Mouse (Mus musculus) gastrocnemius, postnatal 14 days (tissue): ENCODE results near the gene Ube2s. TPM values are rescaled to one million over a fixed set of nuclear protein-coding genes. Genes with fewer than 3 reads are reported as not detected.

Experiments
- DNase-seq: peaks from one replicate; pipeline ENCODE4 v3.0.0; 2021; ENCODE audit warnings: mixed read lengths
- intact Hi-C: fragments of 180-260 bp; cut with DNase I; formaldehyde crosslinking; loops from one replicate; pipeline ENCODE4 v1.15.1; 2025; ENCODE audit warnings: low total_unique reads
- total RNA-seq, 2 experiments: library from RNA; stranded (reverse); gene quantifications; 2 replicates each; pipeline ENCODE4 v1.2.3; 2021

Ube2s gene
- total RNA-seq, 2 experiments from 2014 or later: 79.5 to 80.4 TPM

GRCm38 (mm10) chr7:4744886-4745285, 67.5 kb downstream of the Ube2s start:
- DNase-seq: no peak
- intact Hi-C loops: loop anchor here (5.0 kb wide), 1 partner anchor 37 kb away; the partner anchor contains the start of genes Il11 and Tmem190

Other genes starting within 250 kb of the Ube2s start
- not detected for gene Ptprh, start 208.5 kb downstream of the Ube2s start, total RNA-seq
- 1 to 10 TPM; 2.1 to 3.1 TPM for gene Tmem86b, start 181.2 kb downstream of the Ube2s start, total RNA-seq
- 10 to 100 TPM; 44.2 to 45.0 TPM for gene Ppp6r1, start 153.6 kb downstream of the Ube2s start, total RNA-seq
- 10 to 100 TPM; 19.7 to 20.3 TPM for gene Hspbp1, start 127.5 kb downstream of the Ube2s start, total RNA-seq
- 1 to 10 TPM; 1.8 to 2.3 TPM for gene Brsk1, start 122.0 kb downstream of the Ube2s start, total RNA-seq
- under 1 TPM in 1 of 2 experiments, not detected in 1; 0.12 TPM for gene Tmem150b, start 87.3 kb downstream of the Ube2s start, total RNA-seq
- gene Kmt5c, start 72.5 kb downstream of the Ube2s start, total RNA-seq: 10 to 100 TPM; 18.9 to 19.9 TPM
- gene Cox6b2, start 59.5 kb downstream of the Ube2s start, total RNA-seq: 1 to 10 TPM; 2.6 to 2.9 TPM
- gene Fam71e2, start 41.3 kb downstream of the Ube2s start, total RNA-seq: not detected
- gene Il11, start 29.7 kb downstream of the Ube2s start, total RNA-seq: under 1 TPM in 1 of 2 experiments, not detected in 1; 0.13 TPM
- not detected for gene Tmem190, start 29.7 kb downstream of the Ube2s start, total RNA-seq
- 1 to 10 TPM; 2.5 to 4.1 TPM for gene Tmem238, start 22.9 kb downstream of the Ube2s start, total RNA-seq
- 100 to 1,000 TPM; 613 to 657 TPM for gene Rpl28, start 19.7 kb downstream of the Ube2s start, total RNA-seq
- gene Shisa7, start 32.1 kb upstream of the Ube2s start, total RNA-seq: not detected
- gene Isoc2b, start 57.7 kb upstream of the Ube2s start, total RNA-seq: 1 to 10 TPM; 2.4 TPM
- gene Isoc2a, start 64.6 kb upstream of the Ube2s start, total RNA-seq: 10 to 100 TPM; 15.8 to 16.7 TPM
- not detected for gene Gm36210, start 93.9 kb upstream of the Ube2s start, total RNA-seq
- gene Zfp628, start 102.6 kb upstream of the Ube2s start, total RNA-seq: 1 to 10 TPM; 7.9 to 8.4 TPM
- 1 to 10 TPM; 2.4 to 3.3 TPM for gene Nat14, start 109.4 kb upstream of the Ube2s start, total RNA-seq
- 10 to 100 TPM; 28.5 to 33.4 TPM for gene Ssc5d, start 113.2 kb upstream of the Ube2s start, total RNA-seq
- 10 to 100 TPM; 39.9 to 51.4 TPM for gene Sbk2, start 151.8 kb upstream of the Ube2s start, total RNA-seq
- gene Sbk3, start 158.6 kb upstream of the Ube2s start, total RNA-seq: 1 to 10 TPM in 1 of 2 experiments, under 1 TPM in 1; 0.33 to 1.0 TPM
- gene Zfp579, start 183.6 kb upstream of the Ube2s start, total RNA-seq: 10 to 100 TPM in 1 of 2 experiments, 1 to 10 TPM in 1; 9.0 to 10.5 TPM
- gene Zfp524, start 201.8 kb upstream of the Ube2s start, total RNA-seq: 1 to 10 TPM; 5.8 to 6.0 TPM
- gene Fiz1, start 202.1 kb upstream of the Ube2s start, total RNA-seq: 10 to 100 TPM; 16.3 to 16.5 TPM
- gene Gm44973, start 202.9 kb upstream of the Ube2s start, total RNA-seq: not detected
- gene Zfp865, start 207.8 kb upstream of the Ube2s start, total RNA-seq: 10 to 100 TPM; 12.6 to 13.4 TPM
- gene Ccdc106, start 208.0 kb upstream of the Ube2s start, total RNA-seq: under 1 TPM; 0.31 to 0.33 TPM
- gene 4632433K11Rik, start 221.5 kb upstream of the Ube2s start, total RNA-seq: not detected
- gene Zfp784, start 225.9 kb upstream of the Ube2s start, total RNA-seq: 1 to 10 TPM; 4.3 to 5.0 TPM
- gene Zfp580, start 238.9 kb upstream of the Ube2s start, total RNA-seq: 1 to 10 TPM; 5.6 to 6.6 TPM
- 10 to 100 TPM; 52.0 to 62.2 TPM for gene U2af2, start 249.6 kb upstream of the Ube2s start, total RNA-seq